Mouse (Mus musculus): Measurements from ENCODE around the gene Cacna1i. TPM values are rescaled to one million over a fixed set of nuclear protein-coding genes. Genes with fewer than 3 reads are reported as not detected.

Cacna1i gene
- polyA plus RNA-seq, 1 experiment, result not detected

DNA sequence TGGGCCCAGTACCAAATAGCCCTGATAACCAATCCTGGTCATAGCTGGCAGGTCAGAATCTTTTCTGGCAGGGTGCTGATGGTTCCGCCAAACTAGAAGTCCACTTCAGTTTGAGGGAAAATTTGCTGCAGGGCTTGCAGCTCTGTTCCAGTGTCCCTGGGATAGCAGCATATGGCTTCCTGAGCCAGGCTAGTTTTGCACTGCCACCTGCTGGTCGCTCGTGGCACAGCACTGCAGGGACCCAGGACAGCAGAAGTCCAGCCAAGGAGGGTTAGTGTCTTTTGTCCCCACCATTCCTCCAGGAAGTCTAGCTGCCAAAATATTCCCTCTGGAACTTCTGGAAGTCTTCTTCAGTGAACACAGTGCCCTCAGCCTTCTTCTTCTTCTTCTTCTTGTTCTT lies 26.4 kb upstream of the Cacna1i start:
- no peak for TF ChIP-seq GATA1 (IDR thresholded peaks at IDR 0.05; ENCODE audit: low read length)

DNA sequence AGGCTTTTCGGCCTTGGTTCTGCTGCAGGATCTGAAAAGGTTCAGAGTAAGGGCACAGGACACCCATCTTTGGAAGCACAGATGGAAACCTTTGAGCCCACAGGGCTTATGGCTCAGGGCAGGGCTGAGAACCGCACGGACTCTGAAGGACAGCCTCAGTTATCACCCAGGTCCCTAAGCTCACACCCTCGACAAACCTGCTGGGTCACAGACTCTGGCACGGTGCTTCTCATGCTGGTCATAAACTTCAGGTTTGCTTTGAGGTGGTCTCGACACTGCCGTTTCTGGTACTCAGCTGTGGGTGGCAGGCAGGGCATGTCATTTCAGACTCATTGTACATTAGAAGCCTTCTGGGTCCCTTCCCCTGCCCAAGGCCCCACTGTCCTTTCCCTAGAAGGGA lies 25.9 kb upstream of the Cacna1i start:
- no peak for TF ChIP-seq GATA1 (IDR thresholded peaks at IDR 0.05; ENCODE audit: low read length)

DNA sequence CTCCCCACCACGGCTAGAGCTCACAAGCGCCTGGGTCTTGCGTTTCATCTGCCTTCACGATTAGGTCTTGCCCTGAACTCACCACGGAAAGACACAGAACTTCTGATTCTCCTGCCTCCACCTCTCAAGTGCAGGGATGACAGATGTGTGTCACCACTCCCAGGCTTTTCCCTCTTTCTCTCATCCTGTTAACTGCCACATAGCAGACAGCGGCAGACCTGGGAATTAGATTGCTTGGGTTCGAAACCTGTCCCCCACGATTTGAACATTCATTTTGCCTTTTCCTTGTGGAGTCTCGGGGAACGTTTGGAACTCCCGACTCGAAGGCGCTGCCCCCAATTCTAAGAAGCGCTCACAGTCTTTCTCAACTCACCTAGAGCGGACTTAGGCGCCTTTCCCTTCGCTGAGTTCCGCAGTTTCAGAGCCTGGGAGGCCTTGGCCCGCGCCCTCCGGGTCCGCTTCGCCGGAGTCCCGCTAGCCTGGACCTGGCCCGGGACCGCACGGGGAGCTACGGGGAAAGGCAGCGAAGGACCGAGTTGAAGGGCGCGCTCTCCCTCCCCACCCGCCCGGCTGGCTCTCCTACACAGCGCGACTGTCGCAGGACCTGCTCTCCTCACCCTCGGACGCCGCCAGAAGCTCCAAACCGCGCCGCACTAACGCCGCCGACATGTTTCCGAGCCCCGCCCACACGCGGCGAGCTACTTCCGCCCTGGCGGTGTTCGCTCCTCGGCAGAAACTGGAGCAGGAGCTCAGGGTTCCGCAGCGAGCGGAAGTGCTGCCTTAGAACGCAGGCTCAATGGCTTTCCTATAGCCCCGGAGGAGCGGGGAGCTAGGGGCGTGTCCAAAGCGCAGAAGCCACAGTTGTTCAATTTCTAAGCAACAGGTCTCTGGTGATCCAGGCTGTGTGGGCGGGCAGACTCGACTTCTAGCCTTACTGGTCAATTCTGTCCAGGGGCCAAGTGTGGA lies 23.1 kb upstream of the Cacna1i start, which contains the start of gene Rps19bp1:
TSS of gene Rps19bp1 (minus strand) at position 706 of the 966 bp plus-strand sequence.
- no peak for TF ChIP-seq GATA1 (IDR thresholded peaks at IDR 0.05; ENCODE audit: low read length)

DNA sequence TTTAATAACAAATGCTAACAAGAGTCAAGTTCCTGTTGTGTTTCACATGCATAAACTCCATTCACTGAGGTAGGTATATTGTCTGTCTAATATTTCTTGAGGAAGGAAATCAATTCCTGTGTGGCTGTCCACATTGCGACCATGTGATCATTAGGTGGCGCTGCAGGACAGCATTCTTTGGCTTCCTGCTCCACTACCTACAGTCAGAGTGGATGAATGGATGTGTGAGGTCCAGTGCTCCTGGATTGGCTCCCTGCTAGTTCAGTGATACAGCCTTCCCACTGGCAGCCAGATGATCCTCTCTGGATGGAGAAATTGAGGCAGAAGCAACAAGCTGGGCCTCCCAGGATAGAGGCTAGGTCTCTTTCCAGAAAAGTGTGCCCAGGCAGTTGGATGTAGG lies 20.8 kb upstream of the Cacna1i start:
- no peak for TF ChIP-seq GATA1 (IDR thresholded peaks at IDR 0.05; ENCODE audit: low read length)

DNA sequence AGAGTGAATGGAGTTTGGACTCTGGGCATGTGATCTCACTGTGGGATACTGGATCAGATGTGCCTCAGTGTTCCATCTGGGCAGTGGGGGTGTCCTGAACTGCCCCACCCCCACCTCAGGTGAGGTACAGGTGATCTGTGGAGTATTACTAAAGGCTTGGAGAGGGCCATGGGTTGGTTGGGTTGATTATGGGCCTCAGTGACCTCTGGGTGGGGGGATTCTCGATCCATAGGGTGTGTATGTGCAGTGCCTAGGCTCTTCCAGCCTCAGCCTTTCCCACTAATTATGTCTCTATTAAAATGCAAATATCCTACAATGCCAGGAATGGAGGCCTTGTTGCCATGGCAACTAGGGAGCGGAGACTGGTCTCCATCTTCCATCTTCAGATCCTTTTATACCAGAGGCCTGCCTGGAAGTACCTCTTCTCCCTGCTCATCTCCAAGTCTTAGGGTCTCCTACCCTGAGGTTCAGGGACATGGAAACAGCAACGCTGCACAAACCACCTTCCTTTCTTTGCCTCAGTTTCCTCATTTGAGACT lies 15.1 kb upstream of the Cacna1i start:
- no peak for TF ChIP-seq GATA1 (IDR thresholded peaks at IDR 0.05; ENCODE audit: low read length)

DNA sequence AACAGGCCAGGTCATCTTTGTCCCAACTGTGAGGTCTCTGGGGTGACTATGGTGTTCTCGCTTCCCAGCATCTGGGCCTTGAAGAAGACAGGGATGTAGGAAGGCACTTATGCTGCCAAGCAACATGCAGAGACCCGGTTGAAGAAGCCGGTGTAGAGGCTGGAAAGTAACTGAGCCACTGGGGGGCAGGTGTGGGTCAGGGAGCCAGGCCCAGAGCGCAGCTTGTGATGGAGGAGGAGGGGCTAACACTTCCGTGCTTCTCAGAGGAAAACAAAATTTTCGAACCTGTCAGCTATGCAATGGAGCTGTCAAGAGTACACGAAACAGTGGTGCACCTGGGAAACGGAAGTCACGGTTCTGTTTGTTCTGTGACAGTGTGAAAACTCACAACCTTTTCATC lies 9.9 kb upstream of the Cacna1i start:
- TF ChIP-seq GATA1 (IDR thresholded peaks at IDR 0.05; ENCODE audit: low read length), result no peak

DNA sequence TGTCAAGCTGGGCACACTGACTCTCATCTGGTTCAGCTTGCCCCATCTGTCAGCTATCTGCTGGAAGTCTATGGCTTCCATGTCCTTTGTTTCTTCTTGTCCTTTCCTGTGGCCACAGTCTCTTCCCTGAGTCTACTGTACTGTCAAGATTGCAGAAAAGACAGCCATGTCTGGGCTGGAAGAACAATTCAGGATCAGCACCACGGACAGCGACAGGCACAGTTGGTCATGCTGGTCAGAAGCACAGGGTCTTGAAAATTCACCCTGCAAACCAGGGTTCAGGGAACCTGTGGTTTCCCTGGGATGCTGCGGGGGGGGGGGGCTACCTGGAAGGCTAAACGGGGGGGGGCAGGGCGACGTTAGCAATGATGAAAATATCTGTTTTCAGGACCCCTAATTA lies 9.4 kb upstream of the Cacna1i start:
- TF ChIP-seq GATA1 (IDR thresholded peaks at IDR 0.05; ENCODE audit: low read length), result no peak

DNA sequence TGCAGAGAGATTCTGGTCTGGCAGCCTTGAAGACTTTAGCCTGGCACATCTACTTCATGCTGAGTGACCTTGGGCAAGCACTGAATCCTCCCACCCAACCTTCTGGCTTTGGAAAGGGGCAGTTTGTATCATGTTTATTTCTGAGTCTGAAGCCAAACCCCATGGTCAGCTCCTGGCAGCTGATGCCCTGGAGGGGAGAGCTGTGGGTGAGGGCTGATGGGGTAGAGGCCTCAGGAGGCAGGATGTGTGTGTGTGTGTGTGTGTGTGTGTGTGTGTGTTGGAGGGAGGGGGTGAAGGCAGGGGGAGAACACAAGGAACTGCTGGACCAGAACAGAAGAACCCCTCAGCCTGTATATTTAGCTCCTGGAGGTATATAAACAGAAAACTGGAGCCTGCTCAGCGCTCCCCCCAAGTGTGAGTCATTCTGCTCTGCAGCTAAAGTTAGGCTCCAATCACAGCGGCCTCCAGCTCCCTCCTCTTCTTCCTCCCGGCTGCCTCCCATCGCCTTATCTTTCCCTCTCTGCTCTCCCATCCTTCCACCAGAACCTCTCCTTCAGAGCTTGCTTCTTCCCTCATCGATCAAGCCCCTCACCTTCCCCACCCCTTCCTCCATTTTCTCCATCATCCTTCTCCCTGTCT lies 8.8 kb upstream of the Cacna1i start:
- no peak for TF ChIP-seq GATA1 (IDR thresholded peaks at IDR 0.05; ENCODE audit: low read length)

DNA sequence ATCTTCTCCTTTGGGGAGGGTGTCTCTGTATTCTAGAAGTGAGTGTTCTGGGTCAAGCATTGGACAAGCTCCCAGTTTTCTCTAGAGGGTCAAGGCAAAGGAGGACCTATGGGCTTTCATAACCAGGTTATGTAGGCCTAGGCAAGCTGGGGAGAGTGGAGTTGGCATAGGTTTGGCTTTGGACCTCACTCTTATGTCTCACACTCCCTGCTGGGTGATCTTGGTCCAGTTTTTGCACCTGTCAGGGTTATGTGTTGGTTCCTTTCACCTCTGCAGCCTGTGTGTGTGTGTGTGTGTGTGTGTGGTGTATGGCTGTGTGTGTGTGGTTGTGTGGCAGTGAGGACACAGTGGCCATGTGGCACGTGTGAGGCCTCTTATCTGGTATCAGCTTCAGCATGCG lies 8.0 kb upstream of the Cacna1i start:
- no peak for TF ChIP-seq GATA1 (IDR thresholded peaks at IDR 0.05; ENCODE audit: low read length)

DNA sequence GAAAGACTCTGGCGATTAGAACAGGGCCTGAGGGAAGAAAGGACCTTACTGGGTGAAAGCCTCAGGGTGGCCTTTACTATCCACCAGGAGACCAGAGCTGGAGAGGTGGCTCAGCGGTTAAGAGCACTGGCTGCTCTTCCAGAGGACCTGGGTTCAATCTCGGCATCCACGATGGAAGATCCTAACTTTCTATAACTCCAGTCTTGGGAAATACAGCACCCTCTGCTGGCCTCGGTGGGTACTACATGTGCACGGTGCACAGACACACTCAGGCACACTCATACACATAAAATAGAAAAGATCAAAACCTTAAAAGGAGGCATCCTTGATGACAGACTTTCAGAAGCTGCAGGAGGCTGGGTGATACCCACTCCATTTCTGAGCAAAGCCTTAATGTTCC lies 6.4 kb upstream of the Cacna1i start:
- TF ChIP-seq GATA1 (IDR thresholded peaks at IDR 0.05; ENCODE audit: low read length), result no peak

DNA sequence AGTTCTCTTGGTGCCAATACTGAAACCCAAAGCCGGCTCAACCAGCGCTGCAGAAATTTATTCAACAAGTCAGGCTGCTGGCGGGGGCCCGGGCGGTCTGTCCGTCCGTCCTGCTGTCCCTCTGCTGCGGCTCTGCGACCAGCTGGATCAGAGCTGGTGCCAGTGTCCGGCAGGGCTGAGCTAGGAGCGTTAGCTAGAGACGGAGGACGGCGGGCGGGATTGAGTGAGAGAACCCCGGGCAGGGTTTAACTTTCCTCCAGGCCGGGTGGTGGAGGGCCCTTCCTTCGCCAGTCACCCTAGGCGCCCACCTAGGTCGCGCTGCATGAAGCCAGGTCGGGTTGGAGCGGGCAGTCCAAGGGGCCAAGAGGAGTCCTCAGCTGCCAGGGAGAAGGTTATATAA lies 998 bp downstream of the Cacna1i start:
- TF ChIP-seq GATA1 (IDR thresholded peaks at IDR 0.05; ENCODE audit: low read length), result no peak

DNA sequence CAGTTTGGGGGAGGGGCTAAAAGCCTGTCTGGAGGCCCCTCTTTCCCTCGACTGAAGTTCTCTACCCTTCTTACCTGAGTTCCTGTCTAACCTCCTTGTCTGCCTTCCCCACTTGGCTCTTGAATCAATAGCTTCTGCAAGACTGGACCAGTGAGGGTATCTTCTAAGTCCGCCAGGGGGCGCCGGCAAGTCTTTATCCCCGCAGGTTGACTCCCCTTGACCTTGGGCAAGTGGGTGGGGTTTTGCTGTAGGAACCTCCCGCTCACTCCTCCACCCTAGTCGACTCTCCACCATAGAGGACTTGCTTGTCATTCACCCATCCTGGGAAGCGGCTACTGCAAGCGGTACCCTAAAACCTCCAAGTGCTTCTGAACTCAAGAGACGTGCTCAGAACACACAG lies 2.4 kb downstream of the Cacna1i start:
- no peak for TF ChIP-seq GATA1 (IDR thresholded peaks at IDR 0.05; ENCODE audit: low read length)

DNA sequence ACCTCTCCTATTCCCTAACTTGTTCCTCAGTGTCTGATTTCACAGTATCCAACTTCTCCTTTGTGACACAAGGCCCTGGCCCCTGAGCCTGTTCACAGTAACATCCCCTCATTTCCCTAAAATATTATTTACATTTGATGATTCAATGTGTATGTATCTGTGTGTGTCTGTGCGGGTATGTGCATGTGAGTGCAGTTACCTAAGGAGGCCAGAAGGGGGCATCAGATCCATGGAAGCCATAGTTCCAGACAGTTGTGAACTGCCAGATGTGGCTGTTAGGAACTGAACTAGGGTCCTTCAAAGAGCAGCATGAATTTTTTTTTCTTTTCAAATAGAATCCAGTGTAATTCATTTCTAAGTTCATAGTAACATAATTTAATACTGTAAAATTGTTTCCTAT lies 10.1 kb downstream of the Cacna1i start:
- TF ChIP-seq GATA1 (IDR thresholded peaks at IDR 0.05; ENCODE audit: low read length), result no peak

DNA sequence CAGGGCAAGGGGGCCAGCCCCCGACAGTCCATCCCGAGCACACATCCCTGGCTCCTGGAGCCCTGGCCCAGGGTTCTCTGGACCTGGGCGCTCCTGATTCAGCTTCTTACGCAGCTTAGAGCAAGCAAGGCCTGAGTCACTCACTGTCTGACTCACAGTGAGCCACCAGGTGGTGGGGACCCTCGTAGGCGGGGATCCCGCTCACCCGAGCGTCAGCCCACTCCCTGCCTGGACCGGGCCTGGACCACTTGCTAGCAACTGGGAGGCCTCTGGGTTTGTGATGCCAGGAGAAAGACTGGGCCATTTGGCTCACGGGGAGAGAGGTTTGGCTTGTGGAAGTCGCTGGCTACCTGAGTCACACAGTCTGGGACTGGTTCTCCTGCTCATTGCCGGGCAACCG lies 16.7 kb downstream of the Cacna1i start:
- no peak for TF ChIP-seq GATA1 (IDR thresholded peaks at IDR 0.05; ENCODE audit: low read length)

DNA sequence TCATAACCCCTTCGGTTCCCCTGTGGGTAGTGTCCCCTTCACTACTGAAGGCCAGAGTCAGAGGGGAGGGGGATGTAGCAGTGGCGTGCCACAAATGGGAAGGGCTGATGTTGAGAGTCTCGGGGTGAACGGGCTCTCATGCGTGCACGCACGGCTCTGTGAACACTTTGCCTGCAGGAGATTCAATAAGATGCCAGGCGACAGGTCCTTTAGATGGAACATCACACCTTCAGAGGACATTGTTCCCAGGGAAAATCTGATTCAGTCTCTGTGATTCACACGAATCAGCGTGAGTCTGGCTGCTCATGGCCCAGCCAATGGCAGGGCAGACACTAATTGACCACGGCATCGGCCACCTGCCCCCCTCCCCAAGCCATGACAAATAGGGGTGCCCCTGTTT lies 17.1 kb downstream of the Cacna1i start:
- no peak for TF ChIP-seq GATA1 (IDR thresholded peaks at IDR 0.05; ENCODE audit: low read length)

DNA sequence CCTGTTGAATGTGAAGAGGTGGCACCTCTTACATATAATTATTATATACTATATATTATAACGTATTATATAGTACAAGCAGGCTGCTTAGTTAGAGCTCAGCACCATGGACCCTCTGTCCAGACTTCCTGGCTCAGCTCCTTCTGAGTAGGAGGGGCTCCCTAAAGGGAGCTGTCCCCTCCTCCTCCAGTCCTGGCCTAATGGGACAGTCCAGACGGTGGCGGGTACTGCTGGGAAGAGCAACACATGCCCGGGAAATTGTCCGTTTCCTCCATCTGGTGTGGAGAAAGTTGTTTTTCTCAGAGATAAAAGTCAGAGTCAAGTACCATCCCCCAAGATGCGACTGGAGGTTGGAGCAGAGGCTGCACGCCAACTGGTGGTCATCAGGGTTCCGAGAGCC lies 19.1 kb downstream of the Cacna1i start:
- TF ChIP-seq GATA1 (IDR thresholded peaks at IDR 0.05; ENCODE audit: low read length), result no peak

Data from G1E-ER4 (cell line).